Mouse (Mus musculus): ENCODE results near the gene Gm20388. TPM values are rescaled to one million over a fixed set of nuclear protein-coding genes. Genes with fewer than 3 reads are reported as not detected.

The Gm20388 gene
- polyA plus RNA-seq, 1 experiment from 2014 or later, result not detected

DNA sequence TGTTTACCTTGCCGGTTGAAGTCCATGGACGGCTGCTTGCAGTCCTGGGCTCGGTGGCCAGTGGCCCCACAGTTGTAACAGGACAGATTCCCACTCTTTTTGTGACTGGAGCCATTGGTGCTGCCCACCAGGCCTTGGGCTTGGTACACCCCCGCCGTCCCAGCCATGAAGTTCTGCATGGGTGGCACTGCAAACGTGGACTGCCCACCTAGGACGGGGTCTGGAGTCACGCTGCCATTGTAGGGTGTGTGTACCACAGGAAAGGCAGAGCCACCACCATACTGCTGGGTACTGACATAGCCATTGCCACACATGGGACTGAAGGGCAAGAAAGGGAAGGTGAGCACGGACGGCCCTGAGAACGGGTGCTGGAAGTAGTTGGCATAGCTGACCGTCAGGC is 1693.2 kb downstream of the Gm20388 start:
- Histone ChIP-seq H3K27ac (no peak overlapping the region), H3K4me3 (replicated peaks) (no peak overlapping the region), H3K4me1 (replicated peaks) (no peaks in the 10 kb centered on the region), H3K4me2 (no peak overlapping the region), H3K9me3 (replicated peaks) (no peaks in the 10 kb centered on the region), H3K9ac (no peak overlapping the region), H3K27me3 (no peaks in the 10 kb centered on the region), H3K36me3 (peaks cover 41% of the 10 kb centered on the region)
- ATAC-seq (ENCODE audit: low read depth) (no peak), DNase-seq (no peak)
- 83% methylated on average over 12 of the region's 12 CpGs for WGBS (ENCODE audit: insufficient replicate concordance)

DNA sequence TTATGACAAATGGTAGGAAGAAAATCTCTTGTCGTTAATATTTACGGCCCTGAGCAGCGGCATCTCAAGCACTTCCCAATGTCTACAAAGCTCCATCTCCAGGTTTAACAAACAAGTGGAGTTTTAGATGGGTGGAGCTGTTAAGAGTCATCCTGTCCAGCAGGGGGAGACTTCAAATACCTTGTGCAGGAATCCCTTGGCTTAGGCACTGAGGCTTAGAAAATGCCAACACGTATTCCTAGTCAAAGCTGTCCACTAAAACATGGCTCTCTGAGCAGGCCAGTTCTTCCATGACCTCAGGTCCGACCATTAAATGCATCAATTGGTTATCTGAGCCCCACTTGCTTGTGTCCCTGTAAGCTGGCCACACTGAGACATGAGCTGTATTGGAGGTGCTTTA is 1697.0 kb downstream of the Gm20388 start:
- DNase-seq (no peak), ATAC-seq (ENCODE audit: low read depth) (no peak)
- H3K27me3 ChIP-seq, result no peaks in the 10 kb centered on the region
- H3K4me3 ChIP-seq (replicated peaks), result no peak overlapping the region
- H3K36me3 ChIP-seq, result peaks cover 18% of the 10 kb centered on the region
- no peaks in the 10 kb centered on the region for H3K4me1 ChIP-seq (replicated peaks)
- no peak overlapping the region for H3K4me2 ChIP-seq
- no peaks in the 10 kb centered on the region for H3K9me3 ChIP-seq (replicated peaks)
- H3K27ac ChIP-seq, result no peak overlapping the region
- no peak overlapping the region for H3K9ac ChIP-seq
- WGBS (ENCODE audit: insufficient replicate concordance), result 70% methylated on average over 5 of the region's 5 CpGs

DNA sequence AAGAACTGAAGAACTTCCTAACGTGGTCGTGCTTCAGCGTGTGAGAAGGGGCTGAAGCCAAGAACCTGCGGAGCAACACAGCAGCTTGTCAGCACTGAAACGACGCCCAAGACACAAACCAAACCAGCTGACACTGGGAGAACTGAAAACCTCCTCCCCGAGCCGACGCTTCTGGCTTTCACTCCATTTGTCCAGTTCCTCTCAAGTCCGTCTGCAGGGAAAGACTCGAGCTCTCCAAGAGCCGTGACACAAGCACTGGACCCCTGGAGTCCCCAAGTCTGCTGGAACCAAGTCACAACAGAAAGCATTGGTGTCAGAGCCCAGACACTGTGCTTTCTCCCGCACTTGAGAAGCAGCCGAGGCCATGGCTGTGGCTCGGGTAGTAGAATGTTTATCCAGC is 1698.6 kb downstream of the Gm20388 start:
- H3K27me3 ChIP-seq, result no peaks in the 10 kb centered on the region
- H3K36me3 ChIP-seq, result peaks cover 11% of the 10 kb centered on the region
- no peaks in the 10 kb centered on the region for H3K4me1 ChIP-seq (replicated peaks)
- no peak for DNase-seq
- H3K9ac ChIP-seq, result no peak overlapping the region
- no peaks in the 10 kb centered on the region for H3K9me3 ChIP-seq (replicated peaks)
- no peak overlapping the region for H3K27ac ChIP-seq
- H3K4me3 ChIP-seq (replicated peaks), result no peak overlapping the region
- no peak for ATAC-seq (ENCODE audit: low read depth)
- WGBS (ENCODE audit: insufficient replicate concordance), result 85% methylated on average over 15 of the region's 15 CpGs
- no peak overlapping the region for H3K4me2 ChIP-seq

DNA sequence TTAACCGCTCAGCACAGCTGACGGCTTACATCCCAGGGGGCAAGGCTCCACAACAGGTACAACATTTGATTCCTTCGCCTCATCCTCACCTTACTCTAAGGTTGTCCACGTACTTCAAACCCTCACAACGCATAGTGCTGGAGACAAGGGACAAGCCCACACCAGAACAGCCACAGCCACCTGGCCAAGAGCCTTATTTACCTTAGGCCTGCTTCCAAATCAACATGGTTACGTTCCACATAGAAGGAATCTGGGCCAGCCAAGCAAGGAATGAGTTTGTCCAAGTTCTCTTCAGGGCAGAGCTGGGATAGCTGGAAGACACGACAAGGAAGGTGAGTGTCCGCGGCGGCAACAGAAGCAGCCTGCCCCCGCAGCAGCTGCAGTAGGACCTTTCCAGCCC is 1699.3 kb downstream of the Gm20388 start:
- no peak overlapping the region for H3K4me3 ChIP-seq (replicated peaks)
- H3K27ac ChIP-seq, result no peak overlapping the region
- H3K9ac ChIP-seq, result no peak overlapping the region
- H3K9me3 ChIP-seq (replicated peaks), result no peaks in the 10 kb centered on the region
- WGBS (ENCODE audit: insufficient replicate concordance), result 83% methylated on average over 11 of the region's 11 CpGs
- H3K4me2 ChIP-seq, result no peak overlapping the region
- no peak for DNase-seq
- H3K4me1 ChIP-seq (replicated peaks), result no peaks in the 10 kb centered on the region
- no peak for ATAC-seq (ENCODE audit: low read depth)
- H3K36me3 ChIP-seq, result peaks cover 6% of the 10 kb centered on the region
- no peaks in the 10 kb centered on the region for H3K27me3 ChIP-seq

DNA sequence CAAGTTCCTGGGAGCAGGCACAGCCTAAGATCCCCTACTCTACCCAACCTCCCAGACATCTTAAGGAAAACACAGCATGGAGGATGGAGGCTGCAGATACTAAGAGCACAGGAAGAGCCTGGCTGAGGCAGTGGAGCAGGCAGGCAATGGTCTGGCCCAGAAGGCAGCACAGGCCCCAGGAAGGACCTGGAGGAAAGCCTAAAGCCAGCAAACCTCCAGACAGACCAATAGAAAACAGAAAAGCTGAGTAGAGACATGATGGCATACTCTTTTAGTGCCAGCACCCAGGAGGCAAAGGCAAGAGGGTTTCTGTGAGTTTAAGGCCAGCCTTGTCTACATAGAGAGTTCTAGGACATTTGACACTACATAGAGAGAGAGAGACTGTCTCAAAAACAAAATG is 1702.8 kb downstream of the Gm20388 start:
- ATAC-seq (ENCODE audit: low read depth), result no peak

DNA sequence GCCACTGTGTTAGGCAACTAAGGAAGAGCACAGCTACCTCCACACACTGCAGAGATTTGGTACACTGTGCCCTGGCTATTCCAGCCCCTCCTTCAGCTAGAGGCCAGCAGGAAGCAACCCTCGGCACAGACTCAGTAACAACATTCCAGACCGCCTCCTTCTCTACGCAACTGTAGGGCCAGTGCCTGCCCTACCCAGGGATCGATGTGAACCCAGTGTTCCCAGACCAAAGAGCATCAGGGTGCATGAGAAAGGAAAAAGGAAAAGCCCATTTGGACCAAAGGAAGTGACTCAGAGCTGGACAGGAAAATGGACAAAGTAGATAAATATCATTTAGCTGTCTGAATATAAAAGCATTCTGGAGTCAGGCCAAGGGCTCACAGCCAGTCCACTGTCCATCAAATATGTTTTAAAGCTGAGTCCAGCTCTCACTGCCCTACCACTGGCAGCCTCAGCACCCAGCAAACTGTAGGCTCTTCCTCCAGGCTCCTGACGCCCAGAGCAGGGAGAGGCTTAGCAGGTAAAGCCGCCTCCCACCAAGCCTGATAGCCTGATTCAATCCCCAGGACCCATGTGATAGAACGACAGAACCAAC is 1708.9 kb downstream of the Gm20388 start:
- peak; percentile 66 for ATAC-seq (ENCODE audit: low read depth)
- Histone ChIP-seq H3K27me3 (no peaks in the 10 kb centered on the region), H3K36me3 (no peaks in the 10 kb centered on the region), H3K9ac (no peak overlapping the region), H3K9me3 (replicated peaks) (no peaks in the 10 kb centered on the region), H3K4me2 (no peak overlapping the region), H3K4me1 (replicated peaks) (peaks cover 8% of the 10 kb centered on the region; the same call in 1 of the 2 replicates), H3K27ac (peak overlapping the region; percentile 53; the same call in 1 of the 2 replicates), H3K4me3 (replicated peaks) (no peak overlapping the region)
- 37% methylated on average over 7 of the region's 7 CpGs for WGBS (ENCODE audit: insufficient replicate concordance)
- DNase-seq, result no peak

More for the DNA sequence above, 1702.8 kb downstream of the Gm20388 start:
- Histone ChIP-seq H3K36me3 (no peaks in the 10 kb centered on the region), H3K4me3 (replicated peaks) (no peak overlapping the region), H3K27ac (no peak overlapping the region), H3K27me3 (no peaks in the 10 kb centered on the region), H3K4me1 (replicated peaks) (no peaks in the 10 kb centered on the region), H3K4me2 (no peak overlapping the region), H3K9me3 (replicated peaks) (no peaks in the 10 kb centered on the region), H3K9ac (no peak overlapping the region)
- DNase-seq, result no peak

DNA sequence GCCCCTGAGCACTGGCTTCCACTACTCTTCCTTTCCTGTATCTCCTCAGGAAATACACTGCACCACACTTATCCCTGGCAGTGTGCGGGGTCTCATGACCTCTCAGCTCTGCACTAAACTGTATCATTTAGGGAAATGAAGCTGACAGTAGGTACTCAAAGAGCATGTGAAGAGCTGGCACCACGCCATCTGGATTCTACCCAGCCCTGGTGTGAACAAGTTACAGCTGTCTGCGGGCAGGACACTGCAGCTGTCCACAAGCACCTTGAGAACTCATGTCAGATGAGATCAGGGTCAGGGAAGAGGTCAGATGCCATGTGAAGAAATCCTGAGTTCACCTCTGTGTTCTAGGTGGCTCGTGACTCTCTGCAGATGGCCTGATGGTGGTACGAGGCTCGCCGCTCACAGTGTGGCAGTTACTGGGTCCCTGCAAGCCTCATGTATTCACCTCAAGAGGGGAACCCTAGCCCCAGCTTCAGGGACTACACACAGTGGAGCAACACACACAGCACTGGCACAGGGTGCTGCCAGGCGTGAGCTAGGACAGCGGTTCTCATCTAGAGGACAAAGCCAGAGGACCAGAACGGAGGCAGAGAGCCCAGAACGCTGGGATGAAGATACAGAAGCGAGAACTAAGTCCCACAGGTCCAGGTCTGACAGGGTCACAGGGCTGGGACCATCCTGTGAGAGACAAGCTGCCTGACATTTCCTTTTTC is 1710.3 kb downstream of the Gm20388 start:
- ATAC-seq (ENCODE audit: low read depth) (no peak), DNase-seq (no peak)
- no peaks in the 10 kb centered on the region for H3K36me3 ChIP-seq

DNA sequence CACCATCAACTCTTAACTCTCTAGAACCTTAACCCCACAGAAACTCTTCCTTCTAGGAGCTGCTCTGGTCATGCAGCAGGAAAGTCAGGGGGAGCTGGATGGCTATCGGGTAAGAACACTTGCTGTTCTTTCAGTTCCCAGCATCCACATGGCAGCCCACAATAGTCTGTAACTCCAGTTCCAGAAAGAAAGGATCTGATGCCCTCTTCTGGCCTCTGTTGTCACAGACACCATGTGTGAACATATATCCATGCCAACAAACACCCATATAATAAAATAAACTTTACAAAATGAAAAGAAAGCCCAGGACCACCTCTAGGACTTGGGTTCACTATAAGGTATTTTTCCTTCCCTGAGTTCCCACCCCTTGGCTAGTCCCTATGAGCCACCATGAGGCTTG is 1711.2 kb downstream of the Gm20388 start:
- no peak for DNase-seq
- Histone ChIP-seq H3K27me3 (no peaks in the 10 kb centered on the region), H3K4me3 (replicated peaks) (no peak overlapping the region), H3K9me3 (replicated peaks) (no peaks in the 10 kb centered on the region), H3K4me2 (no peak overlapping the region), H3K36me3 (no peaks in the 10 kb centered on the region), H3K27ac (no peak overlapping the region), H3K4me1 (replicated peaks) (peaks cover 12% of the 10 kb centered on the region), H3K9ac (no peak overlapping the region)
- no peak for ATAC-seq (ENCODE audit: low read depth)
- WGBS (ENCODE audit: insufficient replicate concordance), result 32% methylated on average over 1 of the region's 1 CpGs

More for the DNA sequence above, 1710.3 kb downstream of the Gm20388 start:
- peaks cover 12% of the 10 kb centered on the region for H3K4me1 ChIP-seq (replicated peaks)
- no peaks in the 10 kb centered on the region for H3K27me3 ChIP-seq
- no peak overlapping the region for H3K4me2 ChIP-seq
- no peak overlapping the region for H3K27ac ChIP-seq
- 63% methylated on average over 12 of the region's 12 CpGs for WGBS (ENCODE audit: insufficient replicate concordance)
- H3K9ac ChIP-seq, result no peak overlapping the region
- H3K9me3 ChIP-seq (replicated peaks), result no peaks in the 10 kb centered on the region
- no peak overlapping the region for H3K4me3 ChIP-seq (replicated peaks)

DNA sequence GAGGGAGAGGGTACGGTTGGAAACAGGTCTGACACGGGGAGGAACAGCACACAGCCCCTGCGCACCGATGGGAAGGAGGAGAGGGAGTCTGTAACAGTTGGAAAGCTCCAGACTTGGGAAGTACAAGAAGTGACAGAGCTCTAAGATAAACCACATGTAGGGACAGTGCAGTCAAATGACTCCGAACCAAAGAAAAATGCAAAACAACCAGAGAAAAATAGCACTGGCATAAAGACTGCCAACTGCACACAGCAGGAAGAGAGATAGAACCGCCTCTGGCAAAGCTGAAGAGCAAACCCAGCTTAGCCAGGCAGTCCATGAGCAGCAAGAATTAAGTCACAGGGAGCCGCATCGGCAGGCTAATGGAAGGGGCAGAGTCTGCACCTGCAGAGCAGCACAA is 1712.4 kb downstream of the Gm20388 start:
- peaks cover 12% of the 10 kb centered on the region for H3K4me1 ChIP-seq (replicated peaks)
- no peak for ATAC-seq (ENCODE audit: low read depth)
- WGBS (ENCODE audit: insufficient replicate concordance), result 67% methylated on average over 8 of the region's 8 CpGs
- no peak overlapping the region for H3K4me3 ChIP-seq (replicated peaks)
- no peak overlapping the region for H3K27ac ChIP-seq
- no peaks in the 10 kb centered on the region for H3K9me3 ChIP-seq (replicated peaks)
- H3K27me3 ChIP-seq, result no peaks in the 10 kb centered on the region
- H3K9ac ChIP-seq, result no peak overlapping the region
- H3K36me3 ChIP-seq, result peaks cover 3% of the 10 kb centered on the region; the same call in 1 of the 2 replicates
- no peak for DNase-seq
- no peak overlapping the region for H3K4me2 ChIP-seq

DNA sequence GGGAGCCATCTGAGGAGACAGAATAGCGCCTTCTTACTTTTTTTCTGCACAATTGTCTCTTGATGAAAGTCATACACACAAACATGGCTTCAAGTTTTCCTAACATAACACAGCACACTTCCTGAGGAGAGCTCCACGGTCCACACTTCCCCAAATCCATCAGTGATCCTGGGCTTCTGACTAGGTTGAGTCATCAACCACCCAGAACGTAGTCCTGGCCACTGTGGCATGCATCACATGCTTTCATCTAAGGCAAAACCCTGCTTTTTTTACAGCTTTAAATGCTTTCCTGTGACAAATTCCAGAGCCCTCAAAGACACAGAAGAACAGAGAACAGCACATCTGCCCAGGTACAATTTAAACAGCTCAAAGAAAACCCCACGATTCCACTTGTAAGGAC is 1718.0 kb downstream of the Gm20388 start:
- H3K4me3 ChIP-seq (replicated peaks), result no peak overlapping the region
- WGBS (ENCODE audit: insufficient replicate concordance), result 66% methylated on average over 4 of the region's 4 CpGs
- H3K9me3 ChIP-seq (replicated peaks), result no peaks in the 10 kb centered on the region
- no peak overlapping the region for H3K4me2 ChIP-seq
- no peak overlapping the region for H3K27ac ChIP-seq
- DNase-seq (no peak), ATAC-seq (ENCODE audit: low read depth) (no peak)
- peaks cover 8% of the 10 kb centered on the region; the same call in 1 of the 2 replicates for H3K36me3 ChIP-seq
- peaks cover 14% of the 10 kb centered on the region for H3K4me1 ChIP-seq (replicated peaks)
- no peak overlapping the region for H3K9ac ChIP-seq
- H3K27me3 ChIP-seq, result no peaks in the 10 kb centered on the region

DNA sequence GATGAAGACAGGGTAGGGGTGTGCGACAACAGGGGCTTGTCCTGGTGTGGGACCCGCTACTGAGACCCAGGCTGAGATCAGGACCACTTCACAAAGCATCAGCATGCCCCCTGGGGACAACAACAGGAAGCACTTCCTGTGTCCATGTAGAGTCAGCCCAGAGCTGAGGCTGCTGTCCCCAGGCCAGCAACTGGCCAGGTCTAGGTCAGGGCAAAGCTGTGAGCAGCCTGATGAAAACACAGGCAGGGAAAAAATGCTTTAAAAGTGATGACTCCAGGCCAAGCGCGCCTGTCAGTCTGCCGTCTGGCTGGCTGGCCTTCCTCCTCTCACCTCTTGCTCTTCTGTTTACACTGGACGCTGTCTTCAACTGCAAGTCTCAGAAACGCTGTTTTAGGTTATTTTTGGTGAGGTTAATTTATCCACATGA is 1721.0 kb downstream of the Gm20388 start:
- Histone ChIP-seq H3K4me1 (replicated peaks) (peaks cover 11% of the 10 kb centered on the region; the same call in 1 of the 2 replicates), H3K9me3 (replicated peaks) (no peaks in the 10 kb centered on the region), H3K4me2 (no peak overlapping the region), H3K27ac (0 out of 2 replicates have a peak overlapping the region, but pooled peaks have one; percentile 32), H3K36me3 (peaks cover 8% of the 10 kb centered on the region; the same call in 1 of the 2 replicates), H3K27me3 (no peaks in the 10 kb centered on the region), H3K9ac (no peak overlapping the region), H3K4me3 (replicated peaks) (no peak overlapping the region)
- ATAC-seq (ENCODE audit: low read depth) (peak; percentile 26; the same call in 1 of the 2 replicates), DNase-seq (no peak)
- WGBS (ENCODE audit: insufficient replicate concordance), result 47% methylated on average over 7 of the region's 7 CpGs

DNA sequence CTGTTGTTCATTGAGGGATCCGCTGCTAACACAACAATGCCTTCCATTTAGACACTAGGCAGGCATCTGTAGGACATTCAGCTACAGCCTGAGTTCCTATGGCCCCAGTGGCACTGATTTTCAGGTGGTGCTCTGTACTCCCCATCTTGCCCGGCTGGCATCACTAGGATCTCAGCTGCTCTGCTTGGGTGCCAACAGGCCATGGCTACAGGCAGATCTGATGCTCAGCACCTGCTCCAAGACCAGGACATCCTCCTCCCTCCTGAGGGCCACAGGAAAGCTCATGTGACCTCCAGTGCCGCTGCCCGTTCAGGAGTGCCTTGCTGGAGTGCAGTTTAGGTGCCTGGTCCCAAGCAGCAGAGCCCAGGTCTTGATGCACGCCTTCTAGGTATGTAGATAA is 1721.8 kb downstream of the Gm20388 start:
- H3K27me3 ChIP-seq, result no peaks in the 10 kb centered on the region
- peak overlapping the region; percentile 43; the same call in 1 of the 2 replicates for H3K27ac ChIP-seq
- ATAC-seq (ENCODE audit: low read depth) (no peak), DNase-seq (no peak)
- H3K4me1 ChIP-seq (replicated peaks), result peaks cover 11% of the 10 kb centered on the region; the same call in 1 of the 2 replicates
- WGBS (ENCODE audit: insufficient replicate concordance), result 66% methylated on average over 5 of the region's 5 CpGs
- H3K9ac ChIP-seq, result no peak overlapping the region
- H3K4me2 ChIP-seq, result no peak overlapping the region
- H3K4me3 ChIP-seq (replicated peaks), result no peak overlapping the region
- peaks cover 8% of the 10 kb centered on the region; the same call in 1 of the 2 replicates for H3K36me3 ChIP-seq
- no peaks in the 10 kb centered on the region for H3K9me3 ChIP-seq (replicated peaks)

Data from liver, embryonic 13.5 days (tissue).